Mouse (Mus musculus) neural tube, embryonic 15.5 days (tissue): ENCODE results near the gene Nphp4. TPM values are rescaled to one million over a fixed set of nuclear protein-coding genes. Genes with fewer than 3 reads are reported as not detected.

Source experiments
- polyA plus RNA-seq: library from polyadenylated mRNA; unstranded; fragments of >200 nt; fragmentation: Nextera tagmentation; extraction: Ambion mirVana; gene quantifications from 2 replicates; pipeline ENCODE4 v1.2.1, GENCODE M21; 2015

Gene Nphp4
- polyA plus RNA-seq, 1 experiment from 2014 or later: 5.4 TPM

Other genes with a start within 250 kb of the Nphp4 start
- gene Gpr153, start 202.5 kb upstream of the Nphp4 start, polyA plus RNA-seq: 17.7 and 20.8 TPM in 2 replicates
- gene Hes3, start 185.0 kb upstream of the Nphp4 start, polyA plus RNA-seq: 0.19 and 0.29 TPM in 2 replicates
- gene Icmt, start 179.5 kb upstream of the Nphp4 start, polyA plus RNA-seq: 20.0 and 21.1 TPM in 2 replicates
- gene Rnf207, start 157.7 kb upstream of the Nphp4 start, polyA plus RNA-seq: 7.8 and 12.4 TPM in 2 replicates
- 148 and 190 TPM in 2 replicates for gene Rpl22, start 151.0 kb upstream of the Nphp4 start, polyA plus RNA-seq
- gene Chd5, start 138.1 kb upstream of the Nphp4 start, polyA plus RNA-seq: 46.3 and 53.7 TPM in 2 replicates
- 37.1 and 50.5 TPM in 2 replicates for gene Kcnab2, start 1.2 kb downstream of the Nphp4 start, polyA plus RNA-seq